Mouse (Mus musculus): ENCODE results near the gene Pllp.

Pllp gene

GRCm38 (mm10) chr8:94646165-94646564 is 49.9 kb downstream of the Pllp start:
- DNase-seq: no peak

DNA sequence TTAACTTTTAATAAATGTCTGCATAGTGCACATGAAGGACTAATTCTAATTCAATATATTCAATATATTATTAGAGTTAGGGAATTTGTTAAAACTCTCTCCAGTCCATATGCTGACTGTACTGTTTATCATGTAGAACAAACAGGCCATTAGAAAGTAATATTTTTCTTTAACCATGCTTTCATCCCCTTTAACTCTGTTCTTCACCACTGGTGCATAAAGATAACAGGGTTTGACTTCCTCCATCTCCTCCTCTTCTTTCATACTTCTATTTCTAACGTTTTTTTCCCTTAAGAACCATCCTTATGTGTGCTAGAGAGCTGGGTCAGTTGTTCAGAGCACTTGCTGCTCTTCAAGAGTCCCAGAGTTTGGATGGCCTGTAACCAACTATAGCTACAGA is 50.9 kb downstream of the Pllp start:
- DNase-seq: no peak

DNA sequence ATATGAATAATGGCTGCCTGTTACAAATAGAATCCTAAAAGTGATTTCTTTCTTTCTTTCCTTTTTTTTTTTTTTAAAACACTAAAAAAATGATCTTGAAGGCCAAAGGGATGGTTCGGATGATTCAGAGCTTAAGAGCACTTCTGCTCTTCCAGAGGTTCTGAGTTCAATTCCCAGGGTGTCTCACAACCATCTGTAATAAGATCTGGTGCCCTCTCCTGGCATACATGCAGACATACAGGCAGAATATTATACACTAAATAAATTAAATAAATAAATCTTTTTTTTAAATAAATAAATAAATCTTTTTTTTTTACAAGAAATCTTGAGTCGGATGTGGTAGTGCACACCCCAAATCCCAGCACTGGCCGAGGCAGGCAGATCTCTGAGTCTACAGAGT is 54.1 kb downstream of the Pllp start:
- DNase-seq: no peak

DNA sequence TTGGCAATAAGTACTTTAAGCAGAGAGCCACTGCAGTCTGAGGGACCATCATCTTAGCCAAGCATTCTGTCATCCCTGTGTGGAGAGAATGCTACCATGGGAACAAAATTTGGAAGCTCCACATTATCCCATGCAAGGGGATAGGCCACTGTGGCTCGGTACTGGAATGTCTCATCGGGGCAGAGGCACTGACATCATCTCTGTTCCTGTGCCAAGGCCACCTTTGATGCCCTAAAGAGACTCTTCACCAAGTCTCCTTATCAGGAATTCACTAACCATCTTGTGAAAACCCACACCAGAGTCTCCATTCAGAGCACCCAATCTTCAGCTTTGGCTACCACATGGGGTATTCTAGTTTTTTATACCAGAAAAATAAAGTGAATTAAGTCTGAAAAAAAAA is 54.9 kb downstream of the Pllp start:
- no peak for DNase-seq

DNA sequence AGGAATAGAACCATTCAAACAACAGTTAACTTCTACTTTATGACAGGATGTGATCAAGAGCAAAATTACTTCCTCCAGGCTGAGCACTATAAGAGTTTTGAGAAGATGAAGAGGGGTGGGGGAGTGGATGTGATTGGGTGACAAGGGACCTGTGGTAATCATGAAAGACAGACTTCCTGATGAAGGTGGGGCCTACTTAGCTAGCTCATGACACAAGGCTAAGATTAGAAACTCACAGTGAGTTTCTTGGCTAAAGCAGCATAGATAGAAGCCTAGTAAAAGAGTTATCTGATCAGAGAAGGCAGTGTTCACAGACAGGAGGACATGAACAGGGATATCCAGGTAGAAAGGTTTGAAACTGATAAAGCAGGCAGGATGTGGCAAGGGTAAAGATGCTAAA is 61.9 kb downstream of the Pllp start:
- no peak for DNase-seq

GRCm38 (mm10) chr8:94633564-94634194 is 62.4 kb downstream of the Pllp start:
- DNase-seq: no peak
